Mouse (Mus musculus): Measurements from ENCODE around the gene Atp1b3. TPM values are rescaled to one million over a fixed set of nuclear protein-coding genes. Genes with fewer than 3 reads are reported as not detected.

The Atp1b3 gene
- polyA plus RNA-seq, 1 experiment from 2014 or later, result 182 TPM

DNA sequence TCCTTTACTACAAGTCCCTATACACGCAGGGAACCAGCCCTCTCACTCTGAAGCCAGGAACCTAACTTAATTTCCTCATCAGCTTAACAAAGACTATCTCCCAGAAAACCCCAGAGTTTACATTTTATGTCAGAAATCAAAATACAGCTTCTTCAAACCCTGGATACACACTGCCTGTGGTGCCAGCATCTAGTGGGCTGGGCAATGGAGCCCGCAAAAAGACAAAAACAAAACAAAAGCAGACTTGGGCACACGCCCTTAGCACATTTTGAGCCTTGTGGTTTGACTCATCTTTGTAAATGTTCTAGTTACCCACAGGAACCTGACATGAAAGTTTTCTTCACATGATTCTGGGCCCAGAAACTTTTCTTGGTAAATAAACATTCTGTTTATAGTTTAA lies 13.8 kb downstream of the Atp1b3 start:
- Histone ChIP-seq H3K36me3 (ENCODE audit: insufficient read depth, low read length) (peaks cover 4% of the 10 kb centered on the region; the same call in 1 of the 2 replicates), H3K27ac (peak overlapping the region; percentile 31; the same call in 1 of the 2 replicates), H3K9ac (ENCODE audit: low read depth, low read length) (no peak overlapping the region), H3K4me1 (replicated peaks; ENCODE audit: insufficient read depth, low read length) (no peaks in the 10 kb centered on the region), H3K27me3 (ENCODE audit: insufficient read depth, low read length) (no peaks in the 10 kb centered on the region), H3K4me3 (replicated peaks; ENCODE audit: low read depth, low read length) (no peak overlapping the region), H3K4me2 (ENCODE audit: low read length) (no peak overlapping the region), H3K9me3 (replicated peaks; ENCODE audit: low read length) (no peaks in the 10 kb centered on the region)
- WGBS, result 73% methylated on average over 3 of the region's 3 CpGs
- no peak for ATAC-seq (replicated peaks; ENCODE audit: low FRiP score, low read depth)
- no peak for TF ChIP-seq CTCF (IDR thresholded peaks at IDR 0.05; ENCODE audit: low read depth)
- DNase-seq (ENCODE audit: low spot score), result no peak

DNA sequence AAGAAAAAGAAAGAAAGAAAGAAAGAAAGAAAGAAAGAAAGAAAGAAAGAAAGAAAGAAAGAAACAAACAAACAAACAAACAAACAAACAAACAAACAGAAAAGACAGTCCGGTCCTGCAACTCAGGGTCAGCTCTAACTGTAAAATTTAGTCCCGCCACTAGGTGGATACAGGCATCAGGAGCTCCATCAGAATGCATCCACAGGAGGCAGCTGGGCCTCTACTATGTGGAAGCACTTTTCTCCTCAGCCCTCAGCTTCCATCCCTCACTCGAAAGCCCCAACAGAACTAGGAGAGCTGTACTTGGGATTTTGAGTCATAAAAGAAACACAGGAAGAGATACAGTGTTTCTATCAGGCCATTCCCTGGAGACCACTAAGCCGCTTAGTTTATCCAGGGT lies 14.2 kb downstream of the Atp1b3 start:
- DNase-seq (ENCODE audit: low spot score) (peak; percentile 87), ATAC-seq (replicated peaks; ENCODE audit: low FRiP score, low read depth) (0 out of 2 replicates have a peak, but pooled peaks have one; percentile 65)
- WGBS, result 35% methylated on average over 4 of the region's 4 CpGs
- no peak overlapping the region for H3K4me3 ChIP-seq (replicated peaks; ENCODE audit: low read depth, low read length)
- H3K36me3 ChIP-seq (ENCODE audit: insufficient read depth, low read length), result peaks cover 4% of the 10 kb centered on the region; the same call in 1 of the 2 replicates
- peak; percentile 78 for TF ChIP-seq CTCF (IDR thresholded peaks at IDR 0.05; ENCODE audit: low read depth)
- no peak overlapping the region for H3K9ac ChIP-seq (ENCODE audit: low read depth, low read length)
- H3K27me3 ChIP-seq (ENCODE audit: insufficient read depth, low read length), result no peaks in the 10 kb centered on the region
- H3K4me1 ChIP-seq (replicated peaks; ENCODE audit: insufficient read depth, low read length), result no peaks in the 10 kb centered on the region
- no peaks in the 10 kb centered on the region for H3K9me3 ChIP-seq (replicated peaks; ENCODE audit: low read length)
- no peak overlapping the region for H3K4me2 ChIP-seq (ENCODE audit: low read length)
- peak overlapping the region; percentile 31; the same call in 1 of the 2 replicates for H3K27ac ChIP-seq

DNA sequence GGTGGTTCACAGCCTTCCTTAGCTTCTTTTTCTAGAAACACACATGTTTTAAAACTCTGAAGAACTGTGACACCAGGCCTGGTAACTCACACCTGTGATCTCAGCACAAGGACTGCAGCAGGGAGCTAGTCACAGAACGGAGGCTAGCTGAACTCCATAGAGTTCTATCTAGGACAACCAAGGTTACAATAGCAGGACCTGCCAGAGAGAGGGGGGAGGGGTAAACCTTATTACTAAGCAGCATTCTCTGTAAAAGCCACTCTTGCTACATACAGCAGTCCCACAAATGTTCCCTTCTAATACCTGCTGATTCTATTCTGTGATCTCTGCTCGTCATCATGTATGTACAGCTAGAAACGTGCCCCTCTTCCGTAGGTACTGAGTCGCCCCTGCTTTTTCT lies 15.4 kb downstream of the Atp1b3 start:
- no peak for ATAC-seq (replicated peaks; ENCODE audit: low FRiP score, low read depth)
- WGBS, result 88% methylated on average over 5 of the region's 5 CpGs

DNA sequence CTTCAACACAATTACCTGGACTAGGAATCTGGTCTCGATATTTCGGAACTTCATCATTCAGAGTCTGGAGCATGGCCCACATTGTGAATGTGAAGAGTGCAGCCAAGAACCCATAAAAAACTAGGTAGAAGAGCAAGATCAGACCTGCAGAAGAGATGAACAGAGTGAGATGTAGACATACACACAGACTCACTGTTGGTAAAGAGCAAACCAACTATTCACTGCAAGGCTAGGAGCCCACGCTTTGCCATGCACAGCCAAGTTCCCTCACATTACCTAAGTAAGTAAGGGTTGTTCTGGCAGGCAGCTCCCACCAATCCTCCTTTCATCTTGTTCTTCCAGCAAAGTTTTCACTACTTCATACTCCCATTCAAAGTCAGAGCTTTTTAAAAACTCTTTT lies 18.5 kb downstream of the Atp1b3 start:
- Histone ChIP-seq H3K4me1 (replicated peaks; ENCODE audit: insufficient read depth, low read length) (no peaks in the 10 kb centered on the region), H3K9ac (ENCODE audit: low read depth, low read length) (no peak overlapping the region), H3K4me2 (ENCODE audit: low read length) (no peak overlapping the region), H3K4me3 (replicated peaks; ENCODE audit: low read depth, low read length) (no peak overlapping the region), H3K9me3 (replicated peaks; ENCODE audit: low read length) (no peaks in the 10 kb centered on the region), H3K36me3 (ENCODE audit: insufficient read depth, low read length) (peaks cover 10% of the 10 kb centered on the region; the same call in 1 of the 2 replicates), H3K27me3 (ENCODE audit: insufficient read depth, low read length) (no peaks in the 10 kb centered on the region), H3K27ac (no peak overlapping the region)
- 95% methylated on average over 3 of the region's 3 CpGs for WGBS
- no peak for DNase-seq (ENCODE audit: low spot score)
- no peak for ATAC-seq (replicated peaks; ENCODE audit: low FRiP score, low read depth)
- no peak for TF ChIP-seq CTCF (IDR thresholded peaks at IDR 0.05; ENCODE audit: low read depth)

More for the DNA sequence above, 15.4 kb downstream of the Atp1b3 start:
- no peak for DNase-seq (ENCODE audit: low spot score)
- Histone ChIP-seq H3K36me3 (ENCODE audit: insufficient read depth, low read length) (peaks cover 4% of the 10 kb centered on the region; the same call in 1 of the 2 replicates), H3K27ac (no peak overlapping the region), H3K4me3 (replicated peaks; ENCODE audit: low read depth, low read length) (no peak overlapping the region), H3K9ac (ENCODE audit: low read depth, low read length) (no peak overlapping the region), H3K9me3 (replicated peaks; ENCODE audit: low read length) (no peaks in the 10 kb centered on the region), H3K27me3 (ENCODE audit: insufficient read depth, low read length) (no peaks in the 10 kb centered on the region), H3K4me2 (ENCODE audit: low read length) (no peak overlapping the region), H3K4me1 (replicated peaks; ENCODE audit: insufficient read depth, low read length) (no peaks in the 10 kb centered on the region)
- TF ChIP-seq CTCF (IDR thresholded peaks at IDR 0.05; ENCODE audit: low read depth), result no peak

DNA sequence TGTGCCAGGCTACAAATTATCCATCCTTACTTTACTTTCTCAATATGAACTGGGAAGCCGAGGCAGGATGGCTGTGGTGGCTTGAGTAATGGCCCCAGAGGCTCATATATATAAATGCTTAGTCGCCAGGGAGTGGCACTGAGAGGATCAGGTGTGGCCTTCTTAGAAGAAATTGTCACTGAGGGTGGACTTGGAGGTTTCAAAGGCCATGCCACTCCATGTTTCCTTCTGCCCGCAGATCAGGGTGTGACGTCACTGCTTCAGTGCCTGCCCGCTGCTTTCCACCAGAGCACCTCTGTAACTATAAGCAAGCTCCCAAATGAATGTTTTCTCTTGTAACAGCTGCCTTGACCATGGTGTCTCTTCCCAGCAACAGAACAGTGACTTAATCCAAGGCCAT lies 33.1 kb downstream of the Atp1b3 start:
- no peaks in the 10 kb centered on the region for H3K27me3 ChIP-seq (ENCODE audit: insufficient read depth, low read length)
- TF ChIP-seq CTCF (IDR thresholded peaks at IDR 0.05; ENCODE audit: low read depth), result no peak
- 84% methylated on average over 5 of the region's 5 CpGs for WGBS
- H3K4me3 ChIP-seq (replicated peaks; ENCODE audit: low read depth, low read length), result no peak overlapping the region
- no peaks in the 10 kb centered on the region for H3K9me3 ChIP-seq (replicated peaks; ENCODE audit: low read length)
- no peak for ATAC-seq (replicated peaks; ENCODE audit: low FRiP score, low read depth)
- H3K4me2 ChIP-seq (ENCODE audit: low read length), result no peak overlapping the region
- H3K9ac ChIP-seq (ENCODE audit: low read depth, low read length), result no peak overlapping the region
- no peaks in the 10 kb centered on the region for H3K4me1 ChIP-seq (replicated peaks; ENCODE audit: insufficient read depth, low read length)
- H3K36me3 ChIP-seq (ENCODE audit: insufficient read depth, low read length), result peaks cover 28% of the 10 kb centered on the region
- no peak overlapping the region for H3K27ac ChIP-seq
- no peak for DNase-seq (ENCODE audit: low spot score)

DNA sequence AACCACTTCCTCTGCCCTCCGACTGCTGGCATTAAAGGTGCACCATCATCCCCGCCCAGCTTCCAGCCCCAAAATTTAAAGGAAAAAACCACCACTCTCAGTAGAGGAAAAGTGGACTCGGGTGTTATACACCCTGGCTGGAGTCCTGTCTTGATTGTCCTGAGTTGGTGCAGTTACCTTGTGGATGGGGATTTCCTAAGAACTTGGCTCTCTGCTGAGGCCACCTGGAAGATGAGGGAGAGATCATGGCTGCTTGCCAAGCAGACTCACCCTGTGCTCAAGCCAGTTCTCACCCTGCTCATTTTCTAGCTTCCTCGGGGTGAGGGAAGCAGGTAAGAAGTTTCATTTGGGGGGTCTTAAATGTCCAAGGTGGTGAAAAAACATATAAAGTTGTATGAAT lies 36.0 kb downstream of the Atp1b3 start:
- TF ChIP-seq CTCF (IDR thresholded peaks at IDR 0.05; ENCODE audit: low read depth), result no peak

DNA sequence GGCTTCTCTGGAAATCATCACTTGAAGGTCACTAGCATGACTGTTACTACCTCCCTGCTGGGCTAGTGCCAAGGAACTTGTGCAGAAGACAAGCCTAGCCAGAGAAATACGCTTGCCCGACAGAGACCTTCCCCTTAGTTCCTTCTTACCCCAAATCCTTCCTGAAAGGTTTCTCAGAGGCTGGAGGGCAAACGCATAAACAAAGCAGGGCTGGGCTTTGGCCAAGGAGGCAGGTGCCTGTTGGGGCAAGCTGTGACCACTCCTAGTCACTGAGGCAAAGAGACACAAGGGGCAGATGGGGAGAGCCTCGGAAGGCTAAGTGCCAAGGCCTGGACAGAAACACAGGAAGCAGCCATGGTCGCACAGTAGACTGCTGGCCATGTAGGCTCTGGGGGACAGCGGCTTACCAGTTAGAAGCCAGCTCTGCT lies 37.7 kb downstream of the Atp1b3 start:
- no peaks in the 10 kb centered on the region for H3K4me1 ChIP-seq (replicated peaks; ENCODE audit: insufficient read depth, low read length)
- ATAC-seq (replicated peaks; ENCODE audit: low FRiP score, low read depth) (no peak), DNase-seq (ENCODE audit: low spot score) (no peak)
- H3K27me3 ChIP-seq (ENCODE audit: insufficient read depth, low read length), result no peaks in the 10 kb centered on the region
- TF ChIP-seq CTCF (IDR thresholded peaks at IDR 0.05; ENCODE audit: low read depth), result no peak
- no peak overlapping the region for H3K4me3 ChIP-seq (replicated peaks; ENCODE audit: low read depth, low read length)
- no peaks in the 10 kb centered on the region for H3K9me3 ChIP-seq (replicated peaks; ENCODE audit: low read length)
- 0 out of 2 replicates have a peak overlapping the region, but pooled peaks have one; percentile 13 for H3K27ac ChIP-seq
- H3K4me2 ChIP-seq (ENCODE audit: low read length), result no peak overlapping the region
- WGBS, result 61% methylated on average over 6 of the region's 6 CpGs
- 0 out of 2 replicates have a peak, but pooled peaks cover 5% of the 10 kb centered on the region for H3K36me3 ChIP-seq (ENCODE audit: insufficient read depth, low read length)
- no peak overlapping the region for H3K9ac ChIP-seq (ENCODE audit: low read depth, low read length)

More for the DNA sequence above, 36.0 kb downstream of the Atp1b3 start:
- H3K9ac ChIP-seq (ENCODE audit: low read depth, low read length), result no peak overlapping the region
- DNase-seq (ENCODE audit: low spot score) (no peak), ATAC-seq (replicated peaks; ENCODE audit: low FRiP score, low read depth) (no peak)
- H3K4me3 ChIP-seq (replicated peaks; ENCODE audit: low read depth, low read length), result no peak overlapping the region
- H3K36me3 ChIP-seq (ENCODE audit: insufficient read depth, low read length), result 0 out of 2 replicates have a peak, but pooled peaks cover 10% of the 10 kb centered on the region
- no peaks in the 10 kb centered on the region for H3K27me3 ChIP-seq (ENCODE audit: insufficient read depth, low read length)
- H3K4me2 ChIP-seq (ENCODE audit: low read length), result no peak overlapping the region
- no peaks in the 10 kb centered on the region for H3K4me1 ChIP-seq (replicated peaks; ENCODE audit: insufficient read depth, low read length)
- WGBS, result 90% methylated on average over 4 of the region's 4 CpGs
- H3K9me3 ChIP-seq (replicated peaks; ENCODE audit: low read length), result no peaks in the 10 kb centered on the region
- H3K27ac ChIP-seq, result no peak overlapping the region

Data from kidney, postnatal 0 days (tissue).